Mouse (Mus musculus): ENCODE data around the gene Tmcc3. TPM values are rescaled to one million over a fixed set of nuclear protein-coding genes. Genes with fewer than 3 reads are reported as not detected.

Tmcc3 gene
- total and polyA plus RNA-seq, 3 experiments, result 15.3 to 35.1 (median 29.8) TPM

GRCm38 (mm10) chr10:94381393-94381740, 69.6 kb downstream of the Tmcc3 start:
- WGBS, result 89% methylated on average over 4 of the region's 4 CpGs
- no peak overlapping the region for H3K9ac ChIP-seq (ENCODE audit: low read depth, low read length)
- H3K27me3 ChIP-seq (ENCODE audit: control insufficient read depth, insufficient read depth, low read length), result no peaks in the 10 kb centered on the region
- H3K4me1 ChIP-seq (ENCODE audit: control insufficient read depth, insufficient read depth, low read length), result peaks cover 3% of the 10 kb centered on the region
- H3K36me3 ChIP-seq (ENCODE audit: control insufficient read depth, insufficient read depth, low read length), result no peaks in the 10 kb centered on the region
- no peak overlapping the region for H3K4me3 ChIP-seq
- DNase-seq, result no peak
- no peaks in the 10 kb centered on the region for H3K79me2 ChIP-seq (replicated peaks; ENCODE audit: control insufficient read depth, insufficient read depth, low read length)
- TF ChIP-seq EP300 (IDR thresholded peaks at IDR 0.05; ENCODE audit: insufficient read depth, low read depth, low read length) (no peak), CTCF (IDR thresholded peaks at IDR 0.05) (no peak), POLR2A (IDR thresholded peaks at IDR 0.05; ENCODE audit: insufficient read depth, low read depth, low read length) (no peak)
- H3K27ac ChIP-seq, result no peak overlapping the region
- intact Hi-C loops (cut with DNase I), result no loop called here

- intact Hi-C loops (cut with DNase I), result no loop called here
- Histone ChIP-seq H3K9ac (ENCODE audit: low read depth, low read length) (no peak overlapping the region), H3K79me2 (replicated peaks; ENCODE audit: control insufficient read depth, insufficient read depth, low read length) (no peaks in the 10 kb centered on the region), H3K27me3 (ENCODE audit: control insufficient read depth, insufficient read depth, low read length) (no peaks in the 10 kb centered on the region), H3K36me3 (ENCODE audit: control insufficient read depth, insufficient read depth, low read length) (no peaks in the 10 kb centered on the region), H3K4me1 (ENCODE audit: control insufficient read depth, insufficient read depth, low read length) (peaks cover 3% of the 10 kb centered on the region), H3K4me3 (no peak overlapping the region), H3K27ac (no peak overlapping the region)
- DNase-seq, result no peak
- WGBS, result 87% methylated on average over 14 of the region's 14 CpGs
- TF ChIP-seq POLR2A (IDR thresholded peaks at IDR 0.05; ENCODE audit: insufficient read depth, low read depth, low read length) (no peak), CTCF (IDR thresholded peaks at IDR 0.05) (no peak), EP300 (IDR thresholded peaks at IDR 0.05; ENCODE audit: insufficient read depth, low read depth, low read length) (no peak)
Measured at GRCm38 (mm10) chr10:94382618-94383017, 70.9 kb downstream of the Tmcc3 start.

GRCm38 (mm10) chr10:94383565-94383964, 71.8 kb downstream of the Tmcc3 start:
- DNase-seq, result no peak
- Histone ChIP-seq H3K36me3 (ENCODE audit: control insufficient read depth, insufficient read depth, low read length) (no peaks in the 10 kb centered on the region), H3K27ac (no peak overlapping the region), H3K9ac (ENCODE audit: low read depth, low read length) (no peak overlapping the region), H3K4me1 (ENCODE audit: control insufficient read depth, insufficient read depth, low read length) (peaks cover 1% of the 10 kb centered on the region; the same call in 1 of the 2 replicates), H3K4me3 (no peak overlapping the region), H3K27me3 (ENCODE audit: control insufficient read depth, insufficient read depth, low read length) (no peaks in the 10 kb centered on the region), H3K79me2 (replicated peaks; ENCODE audit: control insufficient read depth, insufficient read depth, low read length) (no peaks in the 10 kb centered on the region)
- no peak for TF ChIP-seq CTCF (IDR thresholded peaks at IDR 0.05)
- no peak for TF ChIP-seq POLR2A (IDR thresholded peaks at IDR 0.05; ENCODE audit: insufficient read depth, low read depth, low read length)
- no peak for TF ChIP-seq EP300 (IDR thresholded peaks at IDR 0.05; ENCODE audit: insufficient read depth, low read depth, low read length)
- intact Hi-C loops (cut with DNase I), result no loop called here
- WGBS, result 78% methylated on average over 6 of the region's 6 CpGs

- TF ChIP-seq EP300 (IDR thresholded peaks at IDR 0.05; ENCODE audit: insufficient read depth, low read depth, low read length) (no peak), CTCF (IDR thresholded peaks at IDR 0.05) (no peak), POLR2A (IDR thresholded peaks at IDR 0.05; ENCODE audit: insufficient read depth, low read depth, low read length) (no peak)
- H3K27ac ChIP-seq, result no peak overlapping the region
Measured at GRCm38 (mm10) chr10:94389219-94389618, 77.5 kb downstream of the Tmcc3 start.

GRCm38 (mm10) chr10:94391049-94391448, 79.3 kb downstream of the Tmcc3 start:
- TF ChIP-seq EP300 (IDR thresholded peaks at IDR 0.05; ENCODE audit: insufficient read depth, low read depth, low read length) (no peak), POLR2A (IDR thresholded peaks at IDR 0.05; ENCODE audit: insufficient read depth, low read depth, low read length) (no peak), CTCF (IDR thresholded peaks at IDR 0.05) (no peak)
- H3K36me3 ChIP-seq (ENCODE audit: control insufficient read depth, insufficient read depth, low read length), result no peaks in the 10 kb centered on the region
- H3K9ac ChIP-seq (ENCODE audit: low read depth, low read length), result no peak overlapping the region
- H3K4me1 ChIP-seq (ENCODE audit: control insufficient read depth, insufficient read depth, low read length), result no peaks in the 10 kb centered on the region
- intact Hi-C loops (cut with DNase I), result no loop called here
- no peaks in the 10 kb centered on the region for H3K79me2 ChIP-seq (replicated peaks; ENCODE audit: control insufficient read depth, insufficient read depth, low read length)
- no peak for DNase-seq
- H3K27me3 ChIP-seq (ENCODE audit: control insufficient read depth, insufficient read depth, low read length), result no peaks in the 10 kb centered on the region
- H3K27ac ChIP-seq, result no peak overlapping the region
- no peak overlapping the region for H3K4me3 ChIP-seq
- 68% methylated on average over 5 of the region's 5 CpGs for WGBS

More at GRCm38 (mm10) chr10:94389219-94389618, 77.5 kb downstream of the Tmcc3 start:
- Histone ChIP-seq H3K36me3 (ENCODE audit: control insufficient read depth, insufficient read depth, low read length) (no peaks in the 10 kb centered on the region), H3K27me3 (ENCODE audit: control insufficient read depth, insufficient read depth, low read length) (no peaks in the 10 kb centered on the region), H3K79me2 (replicated peaks; ENCODE audit: control insufficient read depth, insufficient read depth, low read length) (no peaks in the 10 kb centered on the region), H3K9ac (ENCODE audit: low read depth, low read length) (no peak overlapping the region), H3K4me3 (no peak overlapping the region), H3K4me1 (ENCODE audit: control insufficient read depth, insufficient read depth, low read length) (no peaks in the 10 kb centered on the region)
- DNase-seq, result no peak
- 83% methylated on average over 6 of the region's 6 CpGs for WGBS
- intact Hi-C loops (cut with DNase I), result no loop called here

- intact Hi-C loops (cut with DNase I), result no loop called here
Measured at GRCm38 (mm10) chr10:94394286-94394685, 82.5 kb downstream of the Tmcc3 start.

More at GRCm38 (mm10) chr10:94394286-94394685, 82.5 kb downstream of the Tmcc3 start:
- no peak for DNase-seq
- no peak overlapping the region for H3K4me3 ChIP-seq
- no peaks in the 10 kb centered on the region for H3K27me3 ChIP-seq (ENCODE audit: control insufficient read depth, insufficient read depth, low read length)
- no peak for TF ChIP-seq EP300 (IDR thresholded peaks at IDR 0.05; ENCODE audit: insufficient read depth, low read depth, low read length)
- TF ChIP-seq POLR2A (IDR thresholded peaks at IDR 0.05; ENCODE audit: insufficient read depth, low read depth, low read length), result no peak
- no peak for TF ChIP-seq CTCF (IDR thresholded peaks at IDR 0.05)
- no peaks in the 10 kb centered on the region for H3K79me2 ChIP-seq (replicated peaks; ENCODE audit: control insufficient read depth, insufficient read depth, low read length)
- no peak overlapping the region for H3K27ac ChIP-seq
- H3K9ac ChIP-seq (ENCODE audit: low read depth, low read length), result no peak overlapping the region
- H3K4me1 ChIP-seq (ENCODE audit: control insufficient read depth, insufficient read depth, low read length), result no peaks in the 10 kb centered on the region
- no peaks in the 10 kb centered on the region for H3K36me3 ChIP-seq (ENCODE audit: control insufficient read depth, insufficient read depth, low read length)
